Mouse (Mus musculus): ENCODE measurements around the gene Gm20773. TPM values are rescaled to one million over a fixed set of nuclear protein-coding genes. Genes with fewer than 3 reads are reported as not detected.

Gene Gm20773
- not detected in 2 replicates for polyA plus RNA-seq (2012; rRNA removed)

GRCm38 (mm10) chrY:13493726-13494125 lies at the start of gene Gm20773:
Gm20773 (plus strand) TSS chrY:13494026.

GRCm38 (mm10) chrY:13465479-13465878 lies 28.3 kb upstream of the Gm20773 start, which contains the start of gene Gm21866:
Gm21866 (minus strand) TSS chrY:13465579.

Other genes with a start within 250 kb of the Gm20773 start
- gene Gm21440, start 241.6 kb upstream of the Gm20773 start, polyA plus RNA-seq (2012; rRNA removed): not detected in 2 replicates
- gene Gm21454, start 241.6 kb upstream of the Gm20773 start, polyA plus RNA-seq (2012; rRNA removed): not detected in 2 replicates
- gene Gm21725, start 145.0 kb upstream of the Gm20773 start, polyA plus RNA-seq (2012; rRNA removed): not detected in 2 replicates
- not detected in 2 replicates for gene Gm21866, start 28.4 kb upstream of the Gm20773 start, polyA plus RNA-seq (2012; rRNA removed)